Mouse (Mus musculus): ENCODE data around the gene Sytl3. TPM values are rescaled to one million over a fixed set of nuclear protein-coding genes. Genes with fewer than 3 reads are reported as not detected.

The Sytl3 gene
- polyA plus RNA-seq, 1 experiment from 2014 or later, result not detected

DNA sequence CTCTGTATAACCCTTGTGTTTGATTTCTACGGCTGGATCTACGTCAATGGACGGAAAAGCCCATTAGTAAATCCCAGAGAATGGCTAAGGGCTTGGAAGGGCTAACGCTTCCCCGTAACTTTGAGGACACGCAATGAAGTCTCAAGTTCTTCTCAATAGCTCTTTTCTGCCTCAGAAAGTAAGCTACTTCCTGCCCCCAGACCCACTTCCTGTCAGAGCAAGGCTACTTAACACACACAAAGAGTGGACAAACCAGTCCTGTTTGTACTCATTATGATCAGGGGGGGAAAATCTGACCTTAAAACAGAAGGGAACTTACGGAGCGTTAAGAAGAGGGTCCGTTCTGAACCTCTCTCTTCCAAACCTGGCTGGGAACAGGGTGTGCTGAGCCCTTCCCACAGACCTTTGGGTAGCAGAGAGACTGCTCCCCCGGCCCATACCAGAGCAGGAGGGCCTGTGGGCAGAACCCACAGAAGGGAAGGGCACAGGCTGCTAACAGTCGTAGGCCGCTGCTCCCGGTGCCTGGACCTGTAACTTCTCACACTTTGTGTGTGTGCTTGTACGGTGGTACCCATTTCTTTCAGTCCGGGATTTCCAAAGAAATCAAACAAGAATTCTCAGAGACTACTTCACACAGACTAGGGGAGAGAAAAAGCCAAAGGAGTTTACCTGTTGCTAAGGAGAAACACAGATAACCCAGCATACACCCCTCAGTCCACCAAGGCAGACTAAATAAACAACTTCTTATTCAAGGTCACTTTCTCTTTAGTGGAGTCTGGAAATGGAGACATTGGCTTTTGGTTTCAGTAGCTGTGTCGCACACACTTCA, 113.0 kb downstream of the Sytl3 start:
- H3K36me3 ChIP-seq (ENCODE audit: control insufficient read depth, insufficient read depth, low read length), result no peaks in the 10 kb centered on the region
- ATAC-seq (ENCODE audit: insufficient read depth, low FRiP score, low TSS enrichment), result no peak
- no peak overlapping the region for H3K4me3 ChIP-seq (ENCODE audit: low read depth, low read length)
- WGBS, result 87% methylated on average over 16 of the region's 16 CpGs
- H3K27me3 ChIP-seq (ENCODE audit: control insufficient read depth, insufficient read depth, low read length), result no peaks in the 10 kb centered on the region
- H3K9ac ChIP-seq (ENCODE audit: low read length), result no peak overlapping the region; the same call in 1 of the 2 replicates
- H3K4me1 ChIP-seq (ENCODE audit: control insufficient read depth, insufficient read depth, low read length), result peaks cover 4% of the 10 kb centered on the region; the same call in 1 of the 2 replicates
- H3K4me2 ChIP-seq (ENCODE audit: low read depth), result no peak overlapping the region
- DNase-seq (ENCODE audit: low spot score), result no peak
- H3K9me3 ChIP-seq (ENCODE audit: control insufficient read depth, low read length), result no peaks in the 10 kb centered on the region
- no peak overlapping the region for H3K27ac ChIP-seq (ENCODE audit: low read depth, low read length)

DNA sequence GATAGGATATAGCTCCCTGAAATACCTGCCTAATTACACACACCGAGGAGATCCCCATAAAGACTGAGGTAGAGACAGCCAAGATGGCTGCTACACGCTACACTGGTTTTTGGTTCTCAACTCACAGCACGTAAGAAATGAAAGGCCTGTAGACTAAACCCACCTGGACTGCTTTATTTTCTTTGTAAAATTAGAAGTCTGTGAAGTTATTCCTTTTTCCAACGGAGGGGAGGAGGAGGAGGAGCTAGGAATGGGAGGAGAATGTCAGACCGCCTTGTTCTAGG, 113.5 kb downstream of the Sytl3 start:
- H3K9me3 ChIP-seq (ENCODE audit: control insufficient read depth, low read length), result no peaks in the 10 kb centered on the region
- no peak for DNase-seq (ENCODE audit: low spot score)
- H3K4me2 ChIP-seq (ENCODE audit: low read depth), result no peak overlapping the region
- no peak overlapping the region for H3K27ac ChIP-seq (ENCODE audit: low read depth, low read length)
- H3K4me1 ChIP-seq (ENCODE audit: control insufficient read depth, insufficient read depth, low read length), result peaks cover 6% of the 10 kb centered on the region; the same call in 1 of the 2 replicates
- 86% methylated on average over 5 of the region's 5 CpGs for WGBS
- H3K27me3 ChIP-seq (ENCODE audit: control insufficient read depth, insufficient read depth, low read length), result no peaks in the 10 kb centered on the region
- no peak for ATAC-seq (ENCODE audit: insufficient read depth, low FRiP score, low TSS enrichment)
- H3K9ac ChIP-seq (ENCODE audit: low read length), result no peak overlapping the region
- H3K36me3 ChIP-seq (ENCODE audit: control insufficient read depth, insufficient read depth, low read length), result no peaks in the 10 kb centered on the region
- H3K4me3 ChIP-seq (ENCODE audit: low read depth, low read length), result no peak overlapping the region

DNA sequence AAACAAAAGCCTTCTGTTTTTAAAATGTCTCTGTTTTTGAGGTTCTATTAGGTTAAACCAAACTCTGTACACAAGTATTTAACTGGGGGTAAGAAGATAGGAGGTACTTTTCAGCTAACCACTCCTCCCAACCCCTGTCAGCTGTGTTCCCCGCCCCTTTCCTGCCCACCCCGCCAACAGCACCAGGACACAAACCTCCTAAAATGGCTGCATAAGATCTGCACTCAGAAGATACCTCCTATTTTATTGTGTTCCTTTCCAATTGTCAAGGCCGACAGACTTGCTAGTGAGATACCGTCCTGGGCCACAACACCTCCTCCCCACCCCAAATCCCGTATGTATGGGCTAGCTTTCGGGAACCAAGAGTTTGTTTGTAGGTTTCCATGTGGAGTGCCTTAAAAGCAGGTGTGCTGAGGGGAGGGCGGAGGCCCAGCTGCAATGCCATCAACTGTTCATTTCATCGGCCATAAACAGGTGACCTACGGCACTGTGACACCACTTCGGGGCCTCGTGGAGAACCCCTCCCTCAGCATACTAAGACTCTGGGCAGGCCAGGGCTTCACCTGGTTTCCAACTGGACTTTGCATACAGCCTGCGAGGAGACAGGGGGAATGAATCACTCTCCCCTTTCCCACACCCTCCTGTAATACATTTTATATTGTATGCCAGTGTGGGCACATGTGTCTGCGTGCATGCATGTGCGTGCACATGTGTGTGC, 114.5 kb downstream of the Sytl3 start:
- Histone ChIP-seq H3K4me1 (ENCODE audit: control insufficient read depth, insufficient read depth, low read length) (peaks cover 6% of the 10 kb centered on the region; the same call in 1 of the 2 replicates), H3K27ac (ENCODE audit: low read depth, low read length) (no peak overlapping the region), H3K4me2 (ENCODE audit: low read depth) (no peak overlapping the region), H3K27me3 (ENCODE audit: control insufficient read depth, insufficient read depth, low read length) (no peaks in the 10 kb centered on the region), H3K9ac (ENCODE audit: low read length) (no peak overlapping the region), H3K4me3 (ENCODE audit: low read depth, low read length) (no peak overlapping the region), H3K36me3 (ENCODE audit: control insufficient read depth, insufficient read depth, low read length) (no peaks in the 10 kb centered on the region), H3K9me3 (ENCODE audit: control insufficient read depth, low read length) (no peaks in the 10 kb centered on the region)
- no peak for ATAC-seq (ENCODE audit: insufficient read depth, low FRiP score, low TSS enrichment)
- DNase-seq (ENCODE audit: low spot score), result no peak
- 87% methylated on average over 14 of the region's 14 CpGs for WGBS

DNA sequence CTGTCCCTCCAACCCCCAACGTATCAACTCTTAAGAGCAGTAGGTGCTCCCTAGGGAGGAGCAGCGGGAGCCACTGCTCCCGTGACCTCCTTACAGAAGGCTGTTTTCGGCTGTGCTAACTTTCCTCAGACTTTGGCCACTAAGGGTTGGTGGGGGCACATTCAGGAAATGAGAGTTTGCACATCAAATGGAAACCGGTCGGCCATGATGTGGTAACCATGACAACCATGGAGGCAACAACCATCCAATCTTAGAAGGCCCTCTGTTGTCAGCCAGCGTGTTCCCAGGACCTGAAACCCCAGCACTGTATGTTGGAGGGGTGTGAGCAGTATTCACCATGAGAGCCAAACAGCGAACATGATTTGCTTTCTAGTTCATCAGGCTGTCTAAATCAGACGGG, 116.3 kb downstream of the Sytl3 start:
- Histone ChIP-seq H3K36me3 (ENCODE audit: control insufficient read depth, insufficient read depth, low read length) (no peaks in the 10 kb centered on the region), H3K4me1 (ENCODE audit: control insufficient read depth, insufficient read depth, low read length) (peaks cover 17% of the 10 kb centered on the region), H3K9me3 (ENCODE audit: control insufficient read depth, low read length) (no peaks in the 10 kb centered on the region), H3K4me3 (ENCODE audit: low read depth, low read length) (no peak overlapping the region), H3K27me3 (ENCODE audit: control insufficient read depth, insufficient read depth, low read length) (no peaks in the 10 kb centered on the region), H3K27ac (ENCODE audit: low read depth, low read length) (no peak overlapping the region), H3K9ac (ENCODE audit: low read length) (no peak overlapping the region), H3K4me2 (ENCODE audit: low read depth) (no peak overlapping the region)
- no peak for ATAC-seq (ENCODE audit: insufficient read depth, low FRiP score, low TSS enrichment)
- no peak for DNase-seq (ENCODE audit: low spot score)
- WGBS, result 74% methylated on average over 9 of the region's 9 CpGs

DNA sequence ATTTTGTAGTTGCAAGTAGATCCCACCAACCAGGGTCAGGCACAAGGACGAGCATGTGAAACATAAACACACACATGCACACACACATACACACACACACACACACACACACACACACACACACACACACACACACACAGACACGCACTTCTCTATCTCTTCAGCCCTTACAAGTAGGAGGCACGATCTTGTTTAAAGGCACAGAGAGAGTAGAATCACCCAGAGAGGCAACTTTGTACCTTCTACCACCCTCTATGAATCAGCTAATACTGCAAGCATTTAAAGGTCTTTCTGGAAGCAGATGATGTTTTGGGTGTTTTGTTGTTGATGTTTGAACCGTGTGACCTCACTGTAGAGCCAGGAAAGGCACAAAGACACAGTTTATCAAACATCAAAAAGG, 116.8 kb downstream of the Sytl3 start:
- peaks cover 17% of the 10 kb centered on the region for H3K4me1 ChIP-seq (ENCODE audit: control insufficient read depth, insufficient read depth, low read length)
- DNase-seq (ENCODE audit: low spot score) (no peak), ATAC-seq (ENCODE audit: insufficient read depth, low FRiP score, low TSS enrichment) (no peak)
- H3K4me2 ChIP-seq (ENCODE audit: low read depth), result no peak overlapping the region
- H3K4me3 ChIP-seq (ENCODE audit: low read depth, low read length), result no peak overlapping the region
- no peaks in the 10 kb centered on the region for H3K9me3 ChIP-seq (ENCODE audit: control insufficient read depth, low read length)
- 79% methylated on average over 4 of the region's 4 CpGs for WGBS
- no peaks in the 10 kb centered on the region for H3K27me3 ChIP-seq (ENCODE audit: control insufficient read depth, insufficient read depth, low read length)
- H3K9ac ChIP-seq (ENCODE audit: low read length), result no peak overlapping the region
- H3K36me3 ChIP-seq (ENCODE audit: control insufficient read depth, insufficient read depth, low read length), result no peaks in the 10 kb centered on the region
- no peak overlapping the region for H3K27ac ChIP-seq (ENCODE audit: low read depth, low read length)

DNA sequence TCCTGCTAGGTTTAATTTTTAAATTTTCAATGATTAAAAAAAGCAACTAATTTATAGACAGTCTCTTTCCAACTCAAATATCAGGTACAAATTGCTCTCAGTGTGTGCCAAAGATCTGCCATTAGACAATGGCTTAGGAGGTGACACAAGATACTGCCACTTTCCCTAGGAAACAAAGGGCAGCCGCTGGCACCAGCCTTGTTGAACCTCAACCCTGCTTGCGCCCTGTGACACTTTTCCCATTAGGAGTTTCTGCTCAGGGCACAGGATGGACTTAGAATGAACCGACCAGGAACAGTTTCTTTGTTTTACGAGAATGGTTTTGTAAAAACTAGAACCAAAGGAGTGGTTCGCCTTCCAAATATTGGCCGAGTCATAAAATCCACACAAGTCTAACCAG, 117.2 kb downstream of the Sytl3 start:
- no peak overlapping the region for H3K27ac ChIP-seq (ENCODE audit: low read depth, low read length)
- DNase-seq (ENCODE audit: low spot score), result no peak
- WGBS, result 44% methylated on average over 6 of the region's 6 CpGs
- H3K4me3 ChIP-seq (ENCODE audit: low read depth, low read length), result no peak overlapping the region
- no peak for ATAC-seq (ENCODE audit: insufficient read depth, low FRiP score, low TSS enrichment)
- H3K4me2 ChIP-seq (ENCODE audit: low read depth), result no peak overlapping the region
- H3K4me1 ChIP-seq (ENCODE audit: control insufficient read depth, insufficient read depth, low read length), result peaks cover 17% of the 10 kb centered on the region
- no peaks in the 10 kb centered on the region for H3K9me3 ChIP-seq (ENCODE audit: control insufficient read depth, low read length)
- no peak overlapping the region for H3K9ac ChIP-seq (ENCODE audit: low read length)
- H3K27me3 ChIP-seq (ENCODE audit: control insufficient read depth, insufficient read depth, low read length), result no peaks in the 10 kb centered on the region
- no peaks in the 10 kb centered on the region for H3K36me3 ChIP-seq (ENCODE audit: control insufficient read depth, insufficient read depth, low read length)

DNA sequence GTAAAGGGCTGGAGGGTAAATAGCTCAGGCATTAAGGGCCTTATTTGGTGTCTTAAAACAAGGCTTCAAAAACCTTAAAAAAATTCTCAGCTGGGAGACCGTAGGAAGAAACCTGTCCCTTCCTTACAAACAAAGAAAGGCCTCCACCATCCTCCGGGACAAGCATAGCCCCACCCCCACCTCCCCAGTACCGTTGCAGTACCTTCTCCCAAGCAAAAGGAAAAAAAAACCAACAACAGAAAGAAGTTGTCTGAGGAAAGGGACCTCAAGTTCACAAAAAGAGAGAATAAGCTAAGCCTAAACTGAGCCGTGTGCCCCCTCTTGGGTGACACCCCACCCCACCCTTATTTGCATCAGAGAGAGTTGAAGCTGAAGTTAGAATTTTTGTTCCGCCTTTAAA, 117.7 kb downstream of the Sytl3 start:
- H3K27me3 ChIP-seq (ENCODE audit: control insufficient read depth, insufficient read depth, low read length), result no peaks in the 10 kb centered on the region
- H3K9me3 ChIP-seq (ENCODE audit: control insufficient read depth, low read length), result no peaks in the 10 kb centered on the region
- H3K4me3 ChIP-seq (ENCODE audit: low read depth, low read length), result no peak overlapping the region
- H3K36me3 ChIP-seq (ENCODE audit: control insufficient read depth, insufficient read depth, low read length), result no peaks in the 10 kb centered on the region
- DNase-seq (ENCODE audit: low spot score) (no peak), ATAC-seq (ENCODE audit: insufficient read depth, low FRiP score, low TSS enrichment) (no peak)
- H3K27ac ChIP-seq (ENCODE audit: low read depth, low read length), result no peak overlapping the region
- peaks cover 17% of the 10 kb centered on the region for H3K4me1 ChIP-seq (ENCODE audit: control insufficient read depth, insufficient read depth, low read length)
- WGBS, result 38% methylated on average over 5 of the region's 5 CpGs
- no peak overlapping the region for H3K4me2 ChIP-seq (ENCODE audit: low read depth)
- H3K9ac ChIP-seq (ENCODE audit: low read length), result no peak overlapping the region

DNA sequence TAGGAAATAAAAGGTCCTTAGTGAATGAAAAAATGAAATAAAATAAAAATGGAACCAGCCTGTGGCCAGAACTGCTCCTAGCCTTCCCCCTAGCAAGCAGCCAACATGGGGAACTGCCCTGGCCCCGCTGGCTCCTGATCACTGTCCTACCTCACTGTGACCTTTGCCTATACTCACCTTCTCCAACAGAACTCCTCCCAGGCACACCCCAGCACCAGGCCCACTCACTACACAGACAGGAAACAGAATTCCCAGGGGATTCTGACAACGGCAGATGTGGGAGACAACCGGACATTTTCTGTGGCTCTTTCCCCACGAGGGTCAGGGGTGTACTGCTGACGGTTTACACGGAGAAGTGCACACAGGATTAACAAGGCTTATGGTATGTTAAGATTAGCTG, 118.2 kb downstream of the Sytl3 start:
- DNase-seq (ENCODE audit: low spot score) (no peak), ATAC-seq (ENCODE audit: insufficient read depth, low FRiP score, low TSS enrichment) (no peak)
- 78% methylated on average over 6 of the region's 6 CpGs for WGBS
- Histone ChIP-seq H3K36me3 (ENCODE audit: control insufficient read depth, insufficient read depth, low read length) (no peaks in the 10 kb centered on the region), H3K27ac (ENCODE audit: low read depth, low read length) (no peak overlapping the region), H3K9ac (ENCODE audit: low read length) (no peak overlapping the region), H3K4me1 (ENCODE audit: control insufficient read depth, insufficient read depth, low read length) (peaks cover 17% of the 10 kb centered on the region), H3K4me2 (ENCODE audit: low read depth) (no peak overlapping the region), H3K9me3 (ENCODE audit: control insufficient read depth, low read length) (no peaks in the 10 kb centered on the region), H3K4me3 (ENCODE audit: low read depth, low read length) (no peak overlapping the region), H3K27me3 (ENCODE audit: control insufficient read depth, insufficient read depth, low read length) (no peaks in the 10 kb centered on the region)
